Mouse (Mus musculus) lung, adult 2 months (tissue): ENCODE data around the gene Sirt6.
"Not testable (repeated sequence)": the region's sequence is repeated elsewhere in the genome, so short reads cannot be mapped to it uniquely, and the experiment has no call there.

Experiments
- CTCF ChIP-seq: fragments of 200-500 bp; IDR thresholded peaks from 2 replicates; pipeline ENCODE4 v1.5.1; 2011; ENCODE audit warnings: mild to moderate bottlenecking, low read length, control low read depth; ENCODE audit not compliant: insufficient read depth
- POLR2A ChIP-seq: fragments of 200-500 bp; IDR thresholded peaks from 2 replicates; pipeline ENCODE4 v1.6.1; 2011; ENCODE audit warnings: low read depth, mild to moderate bottlenecking, control low read depth, low read length, borderline replicate concordance; ENCODE audit errors: extremely low read depth

DNA sequence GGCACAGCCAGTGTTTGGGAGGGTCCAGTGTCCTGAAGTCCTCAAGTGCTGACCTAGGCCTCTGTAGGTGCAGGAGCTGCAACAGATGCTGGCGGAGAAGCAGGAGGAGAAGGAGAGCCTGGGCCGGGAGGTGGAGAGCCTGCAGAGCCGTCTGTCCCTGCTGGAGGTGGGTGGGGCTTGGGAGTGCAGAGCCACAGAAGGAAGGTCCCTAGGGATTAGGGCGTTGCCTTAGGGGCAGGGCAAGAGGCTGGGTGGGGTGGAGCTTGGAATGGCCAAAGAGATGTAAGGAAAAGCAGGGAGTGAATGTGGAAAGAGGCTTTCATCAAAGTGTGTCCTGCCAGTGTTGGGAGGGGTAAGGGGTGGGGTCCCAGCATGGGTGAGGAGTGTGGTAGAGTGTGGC is 13.2 kb upstream of the Sirt6 start:
- TF ChIP-seq POLR2A, CTCF: not testable (repeated sequence)
